8 mouse cellular contexts compared by ENCODE assay signal in the genomic region with DNA sequence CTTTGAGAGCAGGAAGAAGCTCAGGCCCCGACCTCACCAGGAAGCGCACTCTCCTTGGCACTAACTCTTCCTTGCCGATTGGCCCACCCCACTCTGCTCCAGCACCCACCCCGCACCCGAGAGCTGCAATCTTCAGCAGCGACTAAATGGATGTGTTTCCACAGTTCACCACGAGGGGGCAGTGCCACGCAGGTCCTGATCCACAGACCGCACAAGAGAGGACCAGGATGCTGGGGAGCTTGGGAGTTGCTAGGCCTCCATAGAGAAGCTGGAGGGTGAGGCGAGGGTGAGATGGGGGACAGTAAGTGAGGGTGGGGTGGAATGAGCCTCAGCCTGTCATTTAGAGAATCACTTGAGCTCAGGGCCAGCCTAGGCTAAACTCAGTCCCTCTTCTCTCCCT. TPM values are rescaled to one million over a fixed set of nuclear protein-coding genes. Genes with fewer than 3 reads are reported as not detected.
DNase-seq lines count a peak whose midpoint lies in the region; ATAC-seq and TF ChIP-seq lines count a peak whose summit lies in the region.

No protein-coding gene starts in this region.

- no peak overlapping the region for H3K27ac ChIP-seq in left cerebral cortex, adult 2 months

- DNase-seq in WW6 (ENCODE audit: low read depth, low spot score) = peak; percentile 70
- DNase-seq in gastrocnemius, postnatal 10 days = peak; percentile 92
- DNase-seq in hindlimb bud, embryonic 11.5 days (ENCODE audit: extremely low spot score, low read depth, low spot score) = peak; percentile 57
- peak; percentile 86 to 93 for DNase-seq in left cerebral cortex, adult 2 months (ENCODE audit: extremely low spot score in 1 of 2, low spot score in 2 of 2)
- DNase-seq in right cerebral cortex, postnatal 10 days (ENCODE audit: low spot score in 2 of 2) = peak; percentile 92 to 93
- peak; percentile 85 for DNase-seq in urinary bladder, postnatal 25 days (ENCODE audit: low spot score)

- intact Hi-C loops in left cerebral cortex, adult 2 months (cut with DNase I) = loop anchor here (1.0 to 5.0 kb wide), 4 partner anchors 36 to 187 kb away; a partner anchor contains a TSS

- TF ChIP-seq CTCF in left cerebral cortex, adult 2 months (IDR thresholded peaks at IDR 0.05) = peak; percentile 84

- H3K4me3 ChIP-seq in left cerebral cortex, adult 2 months = no peak overlapping the region

- peak; percentile 55 for ATAC-seq in common myeloid progenitor, adult 5-6 weeks (replicated peaks; ENCODE audit: low read depth, poor library complexity, severe bottlenecking)
- peak; percentile 68 for ATAC-seq in megakaryocyte progenitor cell, adult 5-6 weeks (replicated peaks; ENCODE audit: poor library complexity)

RNA-seq across cellular contexts. Expression of a gene that starts 11.6 kb away (rescaled TPM):
- not detected in 2 replicates for total RNA-seq in common myeloid progenitor, adult 5-6 weeks (2017)
- under 1 TPM; 0.33 to 0.61 TPM for total RNA-seq in gastrocnemius, postnatal 10 days (2021)
- total RNA-seq in left cerebral cortex, adult 2 months (2021) = under 1 TPM in 1 of 2 experiments, not detected in 1; 0.49 TPM
- not detected in 2 replicates for total RNA-seq in megakaryocyte progenitor cell, adult 5-6 weeks (2015)
- not detected in 2 replicates for total RNA-seq in megakaryocyte progenitor cell, adult 5-6 weeks (2017)

RNA-seq across cellular contexts. Expression of a gene that starts 14.9 kb away (rescaled TPM):
- total RNA-seq in common myeloid progenitor, adult 5-6 weeks (2017) = not detected in 2 replicates
- total RNA-seq in gastrocnemius, postnatal 10 days (2021) = 1 to 10 TPM; 1.4 to 1.7 TPM
- 1 to 10 TPM; 6.9 to 7.4 TPM for total RNA-seq in left cerebral cortex, adult 2 months (2021)
- total RNA-seq in megakaryocyte progenitor cell, adult 5-6 weeks (2015) = not detected in 2 replicates
- not detected in 2 replicates for total RNA-seq in megakaryocyte progenitor cell, adult 5-6 weeks (2017)

RNA-seq across cellular contexts. Expression of a gene that starts 35.7 kb away (rescaled TPM):
- 23.7 and 32.0 TPM in 2 replicates for total RNA-seq in common myeloid progenitor, adult 5-6 weeks (2017)
- total RNA-seq in gastrocnemius, postnatal 10 days (2021) = 10 to 100 TPM; 21.5 to 23.6 TPM
- 10 to 100 TPM; 37.5 to 41.9 TPM for total RNA-seq in left cerebral cortex, adult 2 months (2021)
- total RNA-seq in megakaryocyte progenitor cell, adult 5-6 weeks (2015) = 22.6 and 29.6 TPM in 2 replicates
- 31.4 and 45.3 TPM in 2 replicates for total RNA-seq in megakaryocyte progenitor cell, adult 5-6 weeks (2017)
